Comparison of ENCODE assay signal across 8 mouse cellular contexts in the genomic region with DNA sequence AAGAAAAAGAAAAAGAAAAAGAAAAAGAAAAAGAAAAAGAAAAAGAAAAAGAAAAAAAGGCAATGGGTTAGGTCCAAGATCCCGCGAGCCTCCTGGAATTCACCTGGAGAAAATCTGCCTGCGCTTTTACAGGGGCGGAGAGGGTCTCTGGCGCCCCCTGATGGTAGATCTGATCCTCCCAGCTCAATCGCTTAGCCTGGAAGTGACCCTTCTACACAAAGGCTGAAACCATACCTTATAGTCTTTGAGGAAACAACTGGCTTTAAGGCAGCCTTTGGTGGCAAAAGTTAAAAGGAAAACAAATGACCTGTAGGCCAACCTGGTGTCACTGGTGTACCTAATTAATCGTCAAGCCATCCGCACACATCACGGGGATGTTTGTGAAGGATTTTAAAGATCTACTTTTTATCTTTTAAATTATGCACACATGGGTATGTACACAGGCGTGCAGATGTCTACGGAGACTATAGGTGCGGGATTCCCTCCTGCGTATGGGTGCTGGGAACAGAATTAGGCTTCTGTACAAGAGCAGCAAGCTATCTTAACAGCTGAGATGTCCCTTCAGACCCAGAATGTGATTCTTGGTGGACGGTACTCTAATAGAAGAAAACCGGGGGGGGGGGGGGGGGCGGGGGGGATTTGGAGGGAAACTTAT. TPM values are rescaled to one million over a fixed set of nuclear protein-coding genes. Genes with fewer than 3 reads are reported as not detected.
DNase-seq lines count a peak whose midpoint lies in the region; ATAC-seq and TF ChIP-seq lines count a peak whose summit lies in the region.

No protein-coding gene starts in this region.

- no peak overlapping the region for H3K27ac ChIP-seq in intestine, postnatal 0 days (ENCODE audit: low read depth, low read length)
- H3K27ac ChIP-seq in midbrain, embryonic 16.5 days (ENCODE audit: low read length): no peak overlapping the region

- no peaks in the 10 kb centered on the region for H3K4me1 ChIP-seq in intestine, postnatal 0 days (replicated peaks; ENCODE audit: control insufficient read depth, insufficient read depth, low read length)
- H3K4me1 ChIP-seq in midbrain, embryonic 16.5 days (ENCODE audit: control insufficient read depth, insufficient read depth, low read length): no peaks in the 10 kb centered on the region; the same call in 1 of the 2 replicates

- peak overlapping the region; percentile 71 for H3K4me2 ChIP-seq in intestine, postnatal 0 days (replicated peaks; ENCODE audit: low read depth)
- H3K4me2 ChIP-seq in midbrain, embryonic 16.5 days (ENCODE audit: low read length): peak overlapping the region; percentile 93

- no peaks in the 10 kb centered on the region for H3K9me3 ChIP-seq in intestine, postnatal 0 days (ENCODE audit: control insufficient read depth)
- H3K9me3 ChIP-seq in midbrain, embryonic 16.5 days (replicated peaks; ENCODE audit: control insufficient read depth, low read length, poor library complexity, severe bottlenecking): no peaks in the 10 kb centered on the region

- peak overlapping the region; percentile 43 for H3K4me3 ChIP-seq in intestine, postnatal 0 days (ENCODE audit: low read depth, low read length)
- peak overlapping the region; percentile 45; the same call in 1 of the 2 replicates for H3K4me3 ChIP-seq in midbrain, embryonic 16.5 days (ENCODE audit: low read depth, low read length)

- peak; percentile 23 to 38 for DNase-seq in urinary bladder, adult 18-20 months (ENCODE audit: low spot score in 2 of 2)
- no peak for DNase-seq in urinary bladder, postnatal 10 days (ENCODE audit: low spot score)
- peak; percentile 67 to 76 for DNase-seq in cerebellum, postnatal 4 days (ENCODE audit: low spot score in 2 of 2)
- DNase-seq in gastrocnemius, postnatal 36 days: peak; percentile 42 to 47
- DNase-seq in liver: peak; percentile 62
- peak; percentile 36 to 82 for DNase-seq in spleen, postnatal 4 days (ENCODE audit: low spot score in 2 of 2)

- no peaks in the 10 kb centered on the region for H3K36me3 ChIP-seq in intestine, postnatal 0 days (ENCODE audit: control insufficient read depth, insufficient read depth)
- no peaks in the 10 kb centered on the region for H3K36me3 ChIP-seq in midbrain, embryonic 16.5 days (ENCODE audit: control insufficient read depth, insufficient read depth, low read length)

- 32% methylated on average over 16 of the region's 16 CpGs for WGBS in intestine, postnatal 0 days
- 35% methylated on average over 14 of the region's 16 CpGs for WGBS in midbrain, embryonic 16.5 days

- peak; percentile 73 for ATAC-seq in intestine, postnatal 0 days
- ATAC-seq in midbrain, embryonic 16.5 days: peak; percentile 80

- no peak overlapping the region for H3K9ac ChIP-seq in intestine, postnatal 0 days (ENCODE audit: low read depth, low read length)
- no peak overlapping the region for H3K9ac ChIP-seq in midbrain, embryonic 16.5 days (ENCODE audit: low read depth, low read length)

- intact Hi-C loops in gastrocnemius, postnatal 36 days (cut with DNase I): loop anchor here (2.0 to 5.0 kb wide), 2 partner anchors 46 to 161 kb away; no protein-coding TSS in a partner anchor

- no peaks in the 10 kb centered on the region; the same call in 1 of the 2 replicates for H3K27me3 ChIP-seq in intestine, postnatal 0 days (replicated peaks; ENCODE audit: control insufficient read depth, insufficient read depth, low read length)
- H3K27me3 ChIP-seq in midbrain, embryonic 16.5 days (ENCODE audit: control insufficient read depth, insufficient read depth, low read depth, low read length): no peaks in the 10 kb centered on the region

- peak; percentile 91 for TF ChIP-seq CTCF in intestine, postnatal 0 days (IDR thresholded peaks at IDR 0.05; ENCODE audit: low read depth)

RNA-seq across cellular contexts. Expression of gene Esr2, which starts 0.9 kb away (rescaled TPM):
- total RNA-seq in gastrocnemius, postnatal 36 days (2021): under 1 TPM in 1 of 2 experiments, not detected in 1; 0.28 TPM
- not detected in 2 replicates for polyA plus RNA-seq in intestine, postnatal 0 days (2015; fragmentation: Nextera tagmentation; extraction: Ambion mirVana)
- 0.26 and 0.44 TPM in 2 replicates for polyA plus RNA-seq in midbrain, embryonic 16.5 days (2015; fragmentation: Nextera tagmentation; extraction: Ambion mirVana)
